Mouse (Mus musculus) spleen, adult 12 weeks (tissue): ENCODE data around the gene Nova2.

Experiments
- DNase-seq: peaks from one replicate; pipeline ENCODE4 v3.0.0; 2022; ENCODE audit warnings: low spot score

The Nova2 gene

GRCm38 (mm10) chr7:19012025-19012621 is 86.4 kb downstream of the Nova2 start:
- DNase-seq: no peak

DNA sequence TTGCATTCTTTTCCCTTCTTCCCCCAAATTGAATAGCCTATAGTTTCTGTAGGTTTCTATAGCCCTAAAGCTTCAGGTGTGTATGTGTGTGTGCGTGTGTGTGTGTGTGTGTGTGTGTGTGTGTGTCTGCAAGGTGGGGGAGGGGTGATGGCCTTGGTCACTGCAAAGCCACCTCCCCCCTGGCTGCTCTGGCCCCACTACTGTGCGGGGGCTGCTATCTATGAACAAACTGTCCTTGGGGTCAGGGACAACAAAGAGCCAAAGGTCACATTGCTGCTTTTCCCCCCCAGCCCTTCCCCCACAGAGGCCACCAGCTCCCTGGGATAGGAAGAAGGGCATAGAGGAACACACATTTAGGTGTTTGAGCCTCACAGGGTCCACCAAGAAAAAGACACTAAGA is 87.2 kb downstream of the Nova2 start:
- no peak for DNase-seq

GRCm38 (mm10) chr7:19014452-19014851 is 88.8 kb downstream of the Nova2 start:
- DNase-seq: no peak
